Mouse (Mus musculus): ENCODE measurements around the gene Nsmf. TPM values are rescaled to one million over a fixed set of nuclear protein-coding genes. Genes with fewer than 3 reads are reported as not detected.

Gene Nsmf
- total RNA-seq, 4 experiments from 2014 or later, result 768 to 931 (median 837) TPM

GRCm38 (mm10) chr2:25085571-25085970, 31.4 kb downstream of the Nsmf start:
- no peak for DNase-seq (ENCODE audit: low spot score in 2 of 2)

GRCm38 (mm10) chr2:25087842-25088241, 33.7 kb downstream of the Nsmf start:
- no peak for DNase-seq (ENCODE audit: low spot score in 2 of 2)

- DNase-seq (ENCODE audit: low spot score in 2 of 2), result no peak
These were observed 34.5 kb downstream of the Nsmf start for GRCm38 (mm10) chr2:25088636-25089035.

- DNase-seq (ENCODE audit: low spot score in 2 of 2), result no peak
These were observed 40.6 kb downstream of the Nsmf start for GRCm38 (mm10) chr2:25094785-25095108.

GRCm38 (mm10) chr2:25095109-25095850, 41.1 kb downstream of the Nsmf start, which contains the start of gene Noxa1:
TSS of gene Noxa1 (minus strand) at chr2:25095149.
- DNase-seq (ENCODE audit: low spot score in 2 of 2), result no peak

- peak in 1 of 2 experiments; percentile 26 for DNase-seq (ENCODE audit: low spot score in 2 of 2)
These were observed 44.0 kb downstream of the Nsmf start for GRCm38 (mm10) chr2:25098005-25098615.

GRCm38 (mm10) chr2:25098956-25099355, 44.8 kb downstream of the Nsmf start:
- DNase-seq (ENCODE audit: low spot score in 2 of 2), result peak in 1 of 2 experiments; percentile 46

GRCm38 (mm10) chr2:25099703-25100102, 45.5 kb downstream of the Nsmf start:
- peak in 1 of 2 experiments; percentile 13 for DNase-seq (ENCODE audit: low spot score in 2 of 2)

GRCm38 (mm10) chr2:25104122-25104521, 50.0 kb downstream of the Nsmf start:
- DNase-seq (ENCODE audit: low spot score in 2 of 2), result no peak

- no peak for DNase-seq (ENCODE audit: low spot score in 2 of 2)
These were observed 51.9 kb downstream of the Nsmf start for GRCm38 (mm10) chr2:25106045-25106444.

GRCm38 (mm10) chr2:25109487-25109886, 55.3 kb downstream of the Nsmf start:
- DNase-seq (ENCODE audit: low spot score in 2 of 2), result no peak

- no peak for DNase-seq (ENCODE audit: low spot score in 2 of 2)
These were observed 56.5 kb downstream of the Nsmf start for GRCm38 (mm10) chr2:25110505-25111183.

- no peak for DNase-seq (ENCODE audit: low spot score in 2 of 2)
These were observed 57.1 kb downstream of the Nsmf start for GRCm38 (mm10) chr2:25111184-25111791.

Small RNA genes lying within 50 kb of the gene (microRNA-seq; reads per million reads assigned to microRNA genes)
- gene Gm24328 (0 reads per million in 2 experiments), gene Mir7664 (0 to 0.25 reads per million in 2 experiments)

Other genes starting within 250 kb of the Nsmf start
- gene Ehmt1, start 134.7 kb upstream of the Nsmf start, total RNA-seq (2022), result 10 to 100 TPM; 54.9 to 75.0 (median 66.8) TPM
- 10 to 100 TPM; 10.8 to 17.4 (median 17.1) TPM for gene Arrdc1, start 119.1 kb upstream of the Nsmf start, total RNA-seq (2022)
- 10 to 100 TPM; 31.0 to 38.0 (median 35.3) TPM for gene Zmynd19, start 104.6 kb upstream of the Nsmf start, total RNA-seq (2022)
- gene Dph7, start 92.0 kb upstream of the Nsmf start, total RNA-seq (2022), result 10 to 100 TPM; 32.3 to 37.1 (median 35.2) TPM
- 10 to 100 TPM; 80.5 to 87.5 (median 85.1) TPM for gene Mrpl41, start 79.3 kb upstream of the Nsmf start, total RNA-seq (2022)
- gene Pnpla7, start 78.3 kb upstream of the Nsmf start, total RNA-seq (2022), result 10 to 100 TPM; 20.9 to 40.0 (median 37.1) TPM
- gene Entpd8, start 25.9 kb downstream of the Nsmf start, total RNA-seq (2022), result not detected
- not detected for gene Noxa1, start 40.8 kb downstream of the Nsmf start, total RNA-seq (2022)
- 10 to 100 TPM; 16.9 to 20.4 (median 19.5) TPM for gene Nrarp, start 126.4 kb downstream of the Nsmf start, total RNA-seq (2022)
- 1 to 10 TPM; 2.2 to 4.6 (median 2.8) TPM for gene Tor4a, start 142.5 kb downstream of the Nsmf start, total RNA-seq (2022)
- 10 to 100 TPM; 56.7 to 64.9 (median 64.0) TPM for gene Nelfb, start 157.1 kb downstream of the Nsmf start, total RNA-seq (2022)
- gene Stpg3, start 160.3 kb downstream of the Nsmf start, total RNA-seq (2022), result under 1 TPM in 2 of 4 experiments, not detected in 2; 0.27 to 0.29 TPM
- not detected for gene Fam166a, start 164.4 kb downstream of the Nsmf start, total RNA-seq (2022)
- 100 to 1,000 TPM; 303 to 348 (median 313) TPM for gene Tubb4b, start 170.3 kb downstream of the Nsmf start, total RNA-seq (2022)
- not detected for gene Slc34a3, start 180.0 kb downstream of the Nsmf start, total RNA-seq (2022)
- gene Rnf224, start 182.4 kb downstream of the Nsmf start, total RNA-seq (2022), result not detected
- gene Rnf208, start 187.9 kb downstream of the Nsmf start, total RNA-seq (2022), result 100 to 1,000 TPM; 219 to 241 (median 229) TPM
- not detected for gene Cysrt1, start 188.1 kb downstream of the Nsmf start, total RNA-seq (2022)
- gene AL732309.1, start 192.5 kb downstream of the Nsmf start, total RNA-seq (2022), result 1 to 10 TPM; 3.3 to 5.5 (median 4.4) TPM
- 10 to 100 TPM; 27.0 to 44.4 (median 33.9) TPM for gene Tmem203, start 201.1 kb downstream of the Nsmf start, total RNA-seq (2022)
- gene Tprn, start 208.3 kb downstream of the Nsmf start, total RNA-seq (2022), result 10 to 100 TPM; 19.9 to 27.8 (median 24.3) TPM
- gene Ssna1, start 218.1 kb downstream of the Nsmf start, total RNA-seq (2022), result 10 to 100 TPM; 59.0 to 71.0 (median 64.3) TPM
- gene Anapc2, start 218.1 kb downstream of the Nsmf start, total RNA-seq (2022), result 100 to 1,000 TPM in 2 of 4 experiments, 10 to 100 TPM in 2; 87.9 to 110 (median 99.0) TPM
- gene Tmem210, start 233.8 kb downstream of the Nsmf start, total RNA-seq (2022), result not detected
- not detected for gene Lrrc26, start 235.6 kb downstream of the Nsmf start, total RNA-seq (2022)

Data from layer of hippocampus, adult 8-10 months (tissue).